Mouse (Mus musculus): Measurements from ENCODE around the gene Leng9. TPM values are rescaled to one million over a fixed set of nuclear protein-coding genes. Genes with fewer than 3 reads are reported as not detected.

Gene Leng9
- total RNA-seq, 2 experiments from 2014 or later: 2.1 to 2.3 TPM

Other genes starting within 250 kb of the Leng9 start
- not detected for gene Lilra6, start 234.9 kb downstream of the Leng9 start, total RNA-seq (2021)
- gene Lair1, start 87.2 kb downstream of the Leng9 start, total RNA-seq (2021): under 1 TPM; 0.24 to 0.37 TPM
- gene Ttyh1, start 31.0 kb downstream of the Leng9 start, total RNA-seq (2021): 1 to 10 TPM; 2.3 to 5.3 TPM
- 10 to 100 TPM; 26.9 to 33.9 TPM for gene Leng8, start 13.3 kb downstream of the Leng9 start, total RNA-seq (2021)
- 1 to 10 TPM; 6.5 to 6.9 TPM for gene Cdc42ep5, start 14.5 kb upstream of the Leng9 start, total RNA-seq (2021)
- under 1 TPM in 1 of 2 experiments, not detected in 1; 0.12 TPM for gene Lilra5, start 87.4 kb upstream of the Leng9 start, total RNA-seq (2021)
- not detected for gene Ncr1, start 187.3 kb upstream of the Leng9 start, total RNA-seq (2021)
- gene Gp6, start 247.4 kb upstream of the Leng9 start, total RNA-seq (2021): under 1 TPM in 1 of 2 experiments, not detected in 1; 0.14 TPM

Data from gastrocnemius, postnatal 14 days (tissue).